Mouse (Mus musculus) spleen, postnatal 10 days (tissue): ENCODE results near the gene Prph2.

Source experiments
- DNase-seq, 2 experiments: peaks; one replicate each; pipeline ENCODE4 v3.0.0; 2021 to 2022; ENCODE audit warnings: low spot score in 2 of 2

Prph2 gene

DNA sequence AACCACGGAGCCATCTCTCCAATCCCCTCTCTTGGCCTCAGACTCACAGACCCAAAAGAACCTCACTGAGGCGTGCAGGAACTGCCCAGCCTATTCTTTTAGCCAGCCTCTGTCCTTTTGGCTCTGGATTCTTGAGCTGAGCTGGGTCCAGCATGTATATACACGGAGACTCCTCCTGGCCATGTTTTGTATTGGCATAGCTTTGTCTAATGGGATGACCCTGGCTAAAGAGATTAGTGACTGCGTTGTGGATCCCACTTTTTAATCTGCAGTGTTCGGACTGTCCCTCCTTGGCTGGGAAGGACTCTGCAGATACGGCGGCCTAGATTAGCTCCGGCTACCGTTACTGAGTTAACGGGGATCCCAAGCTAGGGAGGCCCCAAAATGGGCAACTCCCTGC is at the start of gene Prph2:
Gene Prph2 (plus strand): TSS at position 274 of the 400 bp plus-strand sequence.
- DNase-seq, result no peak

DNA sequence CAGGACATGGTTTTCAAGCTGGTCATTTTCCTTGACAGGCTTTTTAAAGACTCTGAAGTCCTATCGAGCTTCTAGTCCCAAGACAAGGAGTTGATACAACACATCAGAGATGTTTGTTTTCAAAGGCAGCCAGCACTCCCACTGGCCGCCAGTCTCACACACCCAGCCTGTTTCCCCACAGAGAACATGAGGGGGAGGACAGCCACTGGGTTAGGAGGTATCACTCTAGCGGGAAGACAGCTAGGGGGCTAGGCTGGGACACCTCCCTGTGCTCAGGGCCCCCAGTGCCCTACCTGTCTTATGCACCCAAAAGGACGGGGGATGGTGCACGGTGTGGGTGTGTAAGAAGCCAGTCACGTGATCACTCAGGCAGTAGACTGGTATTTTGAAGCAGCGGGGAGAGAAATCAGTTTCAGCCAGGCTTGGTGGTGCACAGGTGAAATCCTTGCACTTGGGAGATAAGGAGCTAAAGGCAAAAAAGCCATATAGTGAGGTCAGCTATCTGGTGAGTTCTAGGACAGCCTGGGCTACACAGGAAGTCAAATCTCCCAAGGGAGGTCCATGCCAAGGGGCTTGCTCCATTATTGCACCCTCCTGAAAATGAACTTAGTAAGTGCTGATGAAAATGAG is 45.6 kb upstream of the Prph2 start:
- no peak for DNase-seq

DNA sequence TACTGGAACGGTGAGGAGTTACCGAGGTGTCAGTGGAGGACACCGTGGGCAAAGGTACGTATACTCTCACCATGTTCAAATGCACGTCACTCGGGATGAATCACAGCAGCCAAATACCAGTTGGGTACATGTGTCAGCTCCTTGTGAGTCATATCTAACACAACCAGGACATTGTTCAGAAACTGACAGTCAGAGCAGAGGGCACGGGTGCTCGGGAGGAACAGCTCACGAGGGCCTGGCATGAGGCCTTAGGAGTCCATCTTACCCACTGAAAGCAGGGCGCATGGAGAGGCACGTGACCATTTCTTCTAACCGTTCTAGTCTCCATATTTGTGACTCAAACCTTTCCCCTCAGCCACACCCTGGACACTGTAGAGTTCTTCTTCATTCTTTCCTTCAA is 43.4 kb upstream of the Prph2 start:
- no peak for DNase-seq

DNA sequence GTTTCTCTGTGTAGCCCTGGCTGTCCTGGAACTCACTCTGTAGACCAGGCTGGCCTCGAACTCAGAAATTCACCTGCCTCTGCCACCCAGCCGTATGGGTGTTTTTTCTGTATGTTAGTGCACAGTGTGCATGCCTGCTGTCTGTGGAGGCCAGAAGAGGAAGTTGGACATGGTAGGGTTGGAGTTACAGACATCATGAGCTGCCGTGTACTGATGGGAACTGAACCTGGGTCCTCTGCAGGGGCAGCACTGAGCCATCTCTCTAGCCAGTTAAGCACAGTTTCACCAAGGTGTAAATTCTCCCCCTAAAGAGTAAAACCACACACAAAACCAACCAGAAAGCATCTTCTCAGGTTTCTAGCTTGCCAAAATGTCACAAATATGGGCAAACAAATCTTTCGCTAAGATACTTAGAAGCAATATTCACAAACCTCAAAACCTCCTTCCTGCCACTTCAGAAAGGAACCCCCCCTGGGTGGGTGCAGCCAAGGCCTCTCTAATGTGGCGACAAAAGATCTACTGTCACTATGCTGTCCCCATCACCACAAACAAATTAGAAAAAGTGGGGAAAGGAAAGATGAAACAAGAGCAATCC is 40.0 kb upstream of the Prph2 start:
- peak in 1 of 2 experiments; percentile 37 for DNase-seq

DNA sequence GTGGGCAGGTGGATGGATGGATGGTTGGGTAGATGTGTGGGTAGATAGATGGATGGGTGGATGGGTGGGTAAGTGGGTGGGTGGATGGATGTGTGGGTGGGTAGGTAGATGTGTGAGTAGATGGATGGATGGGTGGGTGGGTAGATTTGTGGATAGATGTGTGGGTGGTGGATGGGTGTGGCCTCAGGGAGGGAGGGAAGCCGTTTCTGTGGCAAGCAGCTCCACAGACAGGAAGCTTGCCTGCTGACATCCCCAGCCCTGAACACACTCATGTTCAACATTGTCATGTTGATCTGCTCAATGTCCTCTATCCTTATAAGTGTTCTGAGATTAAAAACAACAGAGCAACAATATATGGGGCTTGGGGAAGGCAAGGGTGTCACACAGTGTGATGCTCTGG is 39.3 kb upstream of the Prph2 start:
- no peak for DNase-seq

DNA sequence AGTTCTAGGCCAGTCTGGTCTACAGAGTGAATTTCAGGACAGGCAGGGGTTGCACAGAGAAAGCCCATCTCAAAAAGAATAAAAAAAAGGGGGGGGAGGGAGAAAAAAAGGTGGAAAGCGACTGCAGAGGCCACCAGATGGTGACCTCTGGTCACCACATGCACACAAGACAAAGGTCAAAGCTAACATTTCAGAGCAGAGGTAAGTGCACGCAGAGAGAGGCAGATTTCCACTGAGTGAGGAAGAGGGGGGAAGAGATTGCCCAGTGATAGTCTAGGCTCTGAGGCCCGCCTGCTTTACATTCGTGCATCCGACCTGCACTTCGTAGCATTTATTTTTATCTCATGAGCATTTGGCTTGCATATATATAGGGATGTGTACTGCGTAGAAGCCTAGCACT is 37.5 kb upstream of the Prph2 start:
- DNase-seq, result no peak

DNA sequence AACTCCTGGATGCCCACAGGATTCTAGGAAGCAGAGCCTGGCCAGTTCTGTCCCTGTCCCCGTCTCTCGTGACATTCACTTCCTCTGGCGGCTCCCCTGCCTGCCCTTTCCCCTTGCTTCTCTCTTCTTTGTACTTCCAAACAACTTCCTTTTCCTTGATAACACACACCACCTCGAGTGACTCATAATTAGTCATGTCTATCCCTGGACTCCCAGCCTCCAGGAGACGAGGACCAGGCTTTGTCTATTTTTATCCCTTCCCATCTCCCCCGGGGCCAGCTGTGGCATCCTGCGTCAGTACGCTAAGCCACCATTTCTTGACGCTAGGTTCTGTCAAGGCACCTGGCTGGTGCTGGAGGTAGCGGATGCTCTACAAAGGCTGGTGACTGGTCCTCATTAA is 36.1 kb upstream of the Prph2 start:
- DNase-seq, result no peak

DNA sequence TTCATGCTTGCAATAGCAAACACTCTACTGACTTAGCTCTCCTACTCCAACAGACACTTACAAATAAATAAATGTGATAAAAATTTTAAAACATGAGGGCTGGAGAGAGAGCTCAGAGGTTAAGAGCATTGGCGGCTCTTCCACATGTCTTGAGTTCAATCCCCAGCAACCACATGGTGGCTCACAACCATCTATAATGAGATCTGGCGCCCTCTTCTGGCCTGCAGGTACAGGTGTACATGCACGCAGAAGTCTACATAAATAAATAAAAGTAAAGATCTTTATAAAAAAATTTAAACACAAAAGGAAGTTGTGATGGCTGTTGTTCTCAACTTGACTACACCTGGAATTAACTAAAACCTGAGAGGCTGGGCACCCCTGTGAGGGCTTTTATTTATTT is 34.6 kb upstream of the Prph2 start:
- peak in 1 of 2 experiments; percentile 47 for DNase-seq

DNA sequence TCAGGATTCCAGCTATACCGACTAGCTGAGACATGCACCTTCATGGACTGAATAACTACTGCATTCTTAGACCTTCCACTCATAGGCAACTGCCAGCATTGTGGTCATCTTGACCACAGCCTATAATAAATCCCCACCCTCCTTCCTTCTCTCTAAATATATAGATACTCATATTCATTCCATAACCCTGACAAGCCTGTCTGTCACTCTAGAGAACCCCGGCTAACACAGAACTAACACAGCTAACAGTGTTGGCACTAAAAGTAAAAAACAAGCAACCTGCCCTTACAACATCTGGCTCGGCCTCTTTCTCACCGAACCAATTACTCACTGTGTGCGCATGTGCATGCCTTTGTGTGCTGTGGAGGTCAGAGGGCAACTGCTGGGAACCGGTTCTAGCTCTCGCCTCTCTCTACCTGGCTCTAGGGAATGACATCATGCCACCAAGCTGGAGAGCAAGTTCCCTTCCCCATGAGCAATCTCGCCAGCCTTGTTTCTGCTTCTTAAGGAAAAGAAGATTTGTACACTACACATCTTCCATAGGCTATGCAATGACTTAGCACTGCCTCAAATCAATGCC is 33.8 kb upstream of the Prph2 start:
- no peak for DNase-seq

DNA sequence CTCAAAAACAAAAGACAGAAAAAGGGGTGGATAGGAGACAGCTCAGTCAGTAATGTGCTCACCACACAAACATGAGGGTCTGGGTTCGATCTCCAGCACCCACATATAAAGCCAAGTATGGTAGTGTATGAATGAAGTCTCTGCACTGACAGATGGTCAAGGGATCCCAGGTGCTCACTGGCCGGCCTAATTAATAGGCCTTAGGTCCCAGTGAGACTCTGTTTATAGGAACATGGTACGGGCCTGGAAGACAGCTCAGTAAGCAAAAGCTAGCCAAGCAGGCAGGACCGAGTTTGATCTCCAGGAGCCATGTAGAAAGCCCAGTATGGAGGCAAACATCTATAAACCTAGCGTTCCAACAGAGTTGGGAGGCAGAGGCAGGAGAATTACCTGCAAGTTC is 33.2 kb upstream of the Prph2 start:
- no peak for DNase-seq

DNA sequence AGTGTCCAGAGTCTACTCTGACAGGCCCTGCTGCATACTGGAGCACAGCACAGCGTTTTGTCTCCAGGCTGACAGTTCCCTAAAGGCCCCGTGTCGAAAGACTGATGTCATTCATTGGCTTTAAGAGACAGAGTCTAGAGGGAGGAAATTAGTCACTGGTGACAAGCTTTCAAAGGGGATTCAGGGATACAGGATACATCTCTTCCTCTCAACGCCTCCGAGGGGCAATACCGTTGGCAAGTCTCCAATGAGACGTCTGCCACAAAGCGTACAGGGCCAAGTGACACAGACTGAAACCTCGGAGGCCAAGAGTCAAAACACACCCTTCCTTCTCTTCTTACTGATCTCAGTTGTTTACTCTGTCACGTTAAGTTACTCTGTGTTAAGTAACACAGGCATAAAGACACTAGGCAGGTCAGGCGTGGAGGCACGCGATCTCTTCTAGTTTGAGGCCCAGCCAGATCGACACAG is 30.4 kb upstream of the Prph2 start:
- DNase-seq, result no peak

DNA sequence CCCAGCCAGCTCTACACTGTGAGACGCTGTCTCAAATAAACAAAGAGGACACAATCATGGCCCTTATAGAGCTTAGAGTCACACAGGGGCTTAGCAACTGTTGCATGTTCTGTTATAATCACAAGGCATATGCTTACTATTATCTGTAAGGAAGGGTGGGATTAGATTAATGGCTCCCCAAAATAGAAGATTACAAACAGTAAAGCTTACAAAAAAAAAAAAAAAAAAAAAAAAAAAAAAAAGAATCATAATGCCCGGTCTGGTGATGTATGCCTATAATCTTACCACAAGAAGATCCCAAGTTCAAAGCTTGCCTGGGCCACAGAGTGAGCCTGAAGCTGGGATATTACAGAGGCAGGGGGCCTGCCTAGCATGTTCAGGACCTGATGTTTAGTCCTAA is 29.9 kb upstream of the Prph2 start:
- no peak for DNase-seq

DNA sequence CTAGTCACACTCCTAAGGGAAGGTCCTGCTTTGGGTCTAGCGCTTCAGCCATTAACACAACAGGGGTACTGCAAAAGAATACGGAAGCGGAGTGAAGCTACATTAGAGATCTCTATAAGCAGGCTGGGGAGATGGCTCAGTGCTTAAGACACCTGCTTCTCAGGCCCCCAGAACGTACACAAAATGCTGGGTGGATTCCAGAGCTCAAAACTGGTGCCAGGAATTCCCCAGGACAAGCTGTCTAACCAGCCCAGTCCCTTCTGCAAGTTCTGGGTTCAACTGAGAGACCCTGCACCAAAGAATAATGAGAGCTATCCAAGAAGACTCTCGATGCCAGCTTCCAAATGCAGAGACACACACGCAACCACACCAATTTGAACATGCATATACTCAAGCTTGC is 28.5 kb upstream of the Prph2 start:
- DNase-seq, result no peak

DNA sequence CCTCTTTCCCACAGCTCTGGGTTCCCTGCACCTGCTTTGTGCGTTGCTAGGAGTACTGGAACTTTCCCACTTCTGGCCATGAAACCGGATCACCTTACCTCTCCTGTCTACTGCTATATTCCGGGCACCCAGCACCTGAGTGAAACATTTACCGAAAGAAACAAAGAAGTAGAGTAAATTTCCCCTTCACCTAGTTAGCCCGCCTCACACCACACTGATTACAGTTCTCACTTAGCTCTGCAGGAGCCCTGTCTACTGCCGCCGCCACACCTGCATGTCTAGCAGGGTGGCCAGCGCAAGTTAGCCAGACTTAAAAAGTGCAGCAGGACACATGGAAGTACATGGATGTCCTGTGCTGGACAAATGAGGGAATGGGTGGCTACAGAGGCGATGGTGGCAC is 27.2 kb upstream of the Prph2 start:
- no peak for DNase-seq

DNA sequence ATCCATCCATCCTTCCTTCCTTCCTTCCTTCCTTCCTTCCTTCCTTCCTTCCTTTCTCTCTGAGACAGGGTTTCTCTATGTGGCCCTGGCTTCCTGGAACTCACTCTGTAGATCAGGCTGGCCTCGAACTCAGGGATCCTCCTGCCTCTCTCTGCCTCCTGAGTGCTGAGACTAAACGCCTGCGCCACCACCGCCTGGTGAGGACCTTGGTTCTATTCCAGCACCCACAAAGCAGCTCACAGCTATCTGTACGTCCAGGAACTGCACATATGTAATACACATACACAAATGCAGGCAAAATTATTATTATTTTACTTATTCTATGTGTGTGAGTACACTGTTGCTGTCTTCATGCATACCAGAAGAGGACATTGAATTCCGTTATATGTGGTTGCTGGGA is 25.5 kb upstream of the Prph2 start:
- DNase-seq, result no peak

DNA sequence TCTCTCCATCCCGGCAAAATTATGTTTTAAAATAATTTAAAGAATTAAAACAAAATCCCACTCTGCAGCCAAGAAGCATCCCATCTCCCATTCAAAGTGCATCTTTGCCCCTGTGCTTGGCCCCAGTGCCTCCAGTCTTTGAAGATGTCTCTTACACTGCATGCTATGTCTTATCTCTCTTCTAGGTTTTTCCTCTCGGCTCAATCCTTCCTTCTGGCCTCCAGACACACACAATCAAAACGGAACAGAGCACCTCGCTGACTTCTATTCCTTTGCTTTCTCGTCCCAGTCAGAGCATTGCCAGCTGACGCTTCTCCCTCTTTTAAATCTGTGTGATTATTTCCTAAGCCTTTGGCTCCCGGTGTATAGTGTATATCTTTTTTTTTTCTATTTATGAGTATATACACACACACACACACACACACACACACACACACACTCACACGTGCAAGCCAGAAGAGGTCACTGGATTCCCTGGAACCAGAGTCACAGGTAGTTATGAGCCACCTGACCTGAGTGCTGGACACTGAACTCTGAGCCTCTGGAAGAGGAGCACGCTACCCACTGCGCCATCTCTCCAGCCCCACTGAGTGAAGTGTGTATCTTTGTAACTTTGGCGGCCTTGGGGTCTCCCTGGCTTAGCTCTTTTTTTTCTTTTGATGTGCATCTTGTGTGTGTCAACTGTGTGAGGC is 24.9 kb upstream of the Prph2 start:
- no peak for DNase-seq

DNA sequence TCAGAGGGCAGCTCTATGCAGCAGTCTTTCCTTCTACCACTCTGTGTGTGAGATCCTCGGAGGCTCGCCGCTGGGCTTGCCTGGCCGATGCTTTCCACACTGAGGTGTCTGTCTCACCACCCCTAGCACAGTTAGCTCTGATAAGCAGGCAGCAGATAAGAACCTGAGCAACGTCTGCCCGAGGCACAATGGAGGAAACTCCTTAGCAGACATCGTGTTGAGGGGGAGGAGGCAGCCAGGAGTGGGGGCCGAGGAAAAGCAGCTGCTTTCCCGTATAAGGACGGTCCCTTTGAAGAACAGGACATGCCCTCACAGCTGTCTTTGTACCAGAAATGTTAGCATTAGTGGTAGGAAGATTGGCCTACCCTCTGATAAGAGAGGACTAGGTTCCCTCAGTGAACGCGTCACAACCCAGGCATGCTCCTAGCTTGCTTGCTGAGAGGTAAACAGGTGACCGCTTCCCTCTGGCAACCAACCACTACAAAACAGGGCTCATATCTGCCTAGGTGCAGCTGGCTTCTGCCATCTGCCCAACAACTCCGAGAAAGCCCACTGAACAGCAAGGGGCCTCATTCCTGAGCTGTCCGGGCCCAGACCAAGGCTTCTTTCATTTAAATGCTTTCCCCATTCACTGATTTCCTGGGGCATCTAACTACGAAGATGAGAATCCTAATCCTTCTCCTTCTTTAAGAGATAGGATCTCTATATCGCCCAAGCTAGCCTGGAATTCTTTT is 24.2 kb upstream of the Prph2 start:
- no peak for DNase-seq

DNA sequence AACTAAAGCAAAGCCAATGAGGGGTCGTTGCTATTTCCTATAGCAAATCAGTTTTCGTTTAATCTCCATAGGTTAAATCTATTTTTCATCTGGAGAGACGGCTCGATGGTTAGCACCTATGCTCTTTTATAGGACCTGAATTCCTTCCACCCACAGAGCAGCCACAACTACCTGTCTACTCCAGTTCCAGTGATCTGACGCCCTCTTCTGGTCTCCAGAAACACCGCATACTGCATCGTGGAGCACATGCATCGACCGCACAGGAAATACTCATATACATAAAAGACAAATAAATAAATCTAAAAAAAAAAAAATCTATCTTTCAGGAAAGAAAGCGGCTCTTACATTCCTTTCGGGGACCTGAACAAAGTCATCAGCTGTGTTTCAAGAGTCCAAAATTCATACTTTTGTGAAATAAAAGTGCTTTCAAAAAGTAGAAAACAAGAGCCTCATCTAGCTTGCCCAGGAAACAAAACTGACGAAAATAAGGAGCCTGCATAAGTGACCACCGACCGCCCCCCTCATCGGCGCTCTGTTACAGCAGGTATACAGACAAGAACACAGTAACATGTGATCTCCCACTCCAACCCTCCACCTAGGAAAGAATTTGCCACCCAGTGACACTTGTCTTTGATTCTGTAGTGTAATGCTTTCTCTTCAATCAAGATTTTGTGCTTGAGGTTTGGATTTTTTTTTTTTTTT is 21.6 kb upstream of the Prph2 start:
- peak in 1 of 2 experiments; percentile 64 for DNase-seq

DNA sequence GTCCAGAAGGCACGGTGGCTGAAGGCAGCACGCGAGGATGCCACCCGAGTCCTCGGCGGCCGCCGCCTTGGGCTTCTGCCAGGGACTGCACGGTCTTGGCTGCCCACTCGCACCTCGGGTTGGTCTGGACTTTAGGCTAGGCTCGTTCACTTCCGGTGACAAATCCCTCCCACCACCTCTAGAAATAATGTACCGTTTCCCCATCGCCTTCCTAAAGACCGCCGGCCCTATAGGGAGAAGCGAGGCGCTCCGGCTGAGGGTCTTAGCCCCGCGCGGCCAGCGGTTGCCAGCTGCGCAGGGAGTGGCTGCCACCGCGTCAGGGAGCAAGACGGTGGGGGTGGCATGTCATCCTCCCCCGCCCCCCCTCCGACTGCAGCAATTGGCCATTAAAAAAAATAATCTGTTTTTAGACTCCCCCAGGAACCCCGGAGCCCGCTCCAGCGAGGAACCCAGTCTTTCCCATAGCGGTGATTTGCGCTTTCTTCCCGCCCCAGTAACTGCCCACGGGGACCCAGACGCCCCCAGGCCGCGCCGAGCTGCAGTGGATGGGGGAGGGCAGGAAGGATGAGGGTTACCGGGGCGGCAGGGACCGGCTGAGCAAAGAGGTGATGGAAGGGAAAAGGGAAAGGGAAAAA is 20.7 kb upstream of the Prph2 start:
- DNase-seq, result peak; percentile 69 to 73

DNA sequence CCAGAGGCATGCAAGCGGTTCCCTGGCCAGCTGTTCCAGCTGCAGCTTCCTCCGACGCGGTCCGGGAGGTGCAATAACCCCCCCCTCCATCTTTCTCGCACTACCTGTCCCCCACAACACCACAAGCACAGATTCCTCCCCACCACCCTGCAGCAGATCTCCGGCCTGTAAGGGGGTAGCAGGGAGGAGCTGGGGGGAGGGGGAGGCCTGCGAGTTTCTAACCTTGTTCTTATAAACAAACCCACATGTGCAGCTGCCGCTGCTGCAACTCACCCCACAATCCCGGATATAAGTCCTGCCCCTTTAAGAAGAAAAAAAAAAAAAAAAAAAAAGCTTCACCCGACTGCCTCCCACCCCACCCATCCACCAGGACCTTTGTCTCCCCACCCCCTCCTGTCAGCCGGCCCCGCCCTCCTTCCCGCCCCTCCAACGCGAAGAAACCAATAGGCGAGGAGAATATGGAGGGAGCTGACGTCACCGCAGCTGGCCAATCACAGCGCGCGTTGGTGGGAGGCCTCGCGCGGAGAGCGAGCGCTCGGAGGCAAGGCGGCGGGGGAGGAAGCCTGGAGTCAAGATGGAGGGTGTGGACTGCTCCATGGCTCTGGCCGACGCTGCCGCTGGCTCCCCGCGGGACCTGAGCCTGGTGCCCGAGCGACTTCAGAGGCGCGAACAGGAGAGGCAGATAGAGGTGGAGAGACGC is 20.0 kb upstream of the Prph2 start, which contains the start of gene Tbcc:
Gene Tbcc (plus strand): TSS at position 569 of the 700 bp plus-strand sequence.
- peak; percentile 92 to 98 for DNase-seq
